Mouse (Mus musculus) cerebellum, postnatal 14 days (tissue): ENCODE measurements at regions not wholly inside any gene's neighbourhood (a gene's known extent, or its start where the extent isn't known, plus 50 kb on each side); places are given as distances from the start of the nearest gene placed in this dataset.

Source experiments
- DNase-seq, 2 experiments: peaks; one replicate each; pipeline ENCODE4 v3.0.0; 2021; ENCODE audit warnings: mixed read lengths in 2 of 2

GRCm38 (mm10) chr13:85430040-85430439 is 141.1 kb upstream of the Rasa1 start:
- DNase-seq: no peak

GRCm38 (mm10) chr13:85418671-85419070 is 129.7 kb upstream of the Rasa1 start:
- no peak for DNase-seq

- peak in 1 of 2 experiments; percentile 5 for DNase-seq
Observed at GRCm38 (mm10) chr13:85414951-85415350, 126.0 kb upstream of the Rasa1 start.

GRCm38 (mm10) chr13:85411327-85411726 is 122.4 kb upstream of the Rasa1 start:
- DNase-seq: no peak

- DNase-seq: no peak
Observed at GRCm38 (mm10) chr13:85398834-85399233, 109.9 kb upstream of the Rasa1 start.

GRCm38 (mm10) chr13:85376338-85376998 is 87.5 kb upstream of the Rasa1 start:
- no peak for DNase-seq

GRCm38 (mm10) chr13:85359621-85360020 is 70.7 kb upstream of the Rasa1 start:
- no peak for DNase-seq

GRCm38 (mm10) chr13:85359143-85359542 is 70.2 kb upstream of the Rasa1 start:
- no peak for DNase-seq

- DNase-seq: no peak
Observed at GRCm38 (mm10) chr13:85352061-85352460, 63.1 kb upstream of the Rasa1 start.
